ENCODE assay signal across 10 mouse cellular contexts in genomic region chr4:141641961-141642811, GRCm38 (mm10). TPM values are rescaled to one million over a fixed set of nuclear protein-coding genes. Genes with fewer than 3 reads are reported as not detected.
A peak's percentile ranks its signal among the peaks of the same experiment; 100 is the strongest.
DNase-seq lines count a peak whose midpoint lies in the region; ATAC-seq and TF ChIP-seq lines count a peak whose summit lies in the region.
"Had no signal": no experiment of that assay in that cellular context is flagged by ENCODE, and none has a peak within 500 bp of the region (broad histone marks: within the 10 kb centered on the region; RNA-seq: fewer than 3 reads in every experiment).

No protein-coding gene starts in this region.

- WGBS in hindbrain, embryonic 13.5 days: 92% methylated on average over 25 of the region's 25 CpGs
- WGBS in hindbrain, embryonic 11.5 days: 90% methylated on average over 25 of the region's 25 CpGs

- no peak for ATAC-seq in hindbrain, embryonic 13.5 days (ENCODE audit: low FRiP score)
- no peak for ATAC-seq in hindbrain, embryonic 11.5 days (ENCODE audit: low FRiP score)

- no peak for TF ChIP-seq CTCF in ES-Bruce4 (IDR thresholded peaks at IDR 0.05; ENCODE audit: low read depth, low read length)

- H3K27ac ChIP-seq in hindbrain, embryonic 13.5 days: peak overlapping the region; percentile 60
- H3K27ac ChIP-seq in hindbrain, embryonic 11.5 days (ENCODE audit: low read depth, low read length): no peak overlapping the region
- no peak overlapping the region for H3K27ac ChIP-seq in ES-Bruce4 (ENCODE audit: insufficient read depth, low read length)
- peak overlapping the region; percentile 29; the same call in 1 of the 2 replicates for H3K27ac ChIP-seq in brown adipose tissue, adult 24 weeks (replicated peaks; ENCODE audit: low read depth, low read length)

- peaks cover 16% of the 10 kb centered on the region for H3K4me1 ChIP-seq in hindbrain, embryonic 13.5 days (replicated peaks)
- H3K4me1 ChIP-seq in hindbrain, embryonic 11.5 days (replicated peaks; ENCODE audit: control insufficient read depth, insufficient read depth, low read length): no peaks in the 10 kb centered on the region
- H3K4me1 ChIP-seq in ES-Bruce4 (ENCODE audit: control insufficient read depth, insufficient read depth, low read length): no peaks in the 10 kb centered on the region
- peaks cover 12% of the 10 kb centered on the region for H3K4me1 ChIP-seq in brown adipose tissue, adult 24 weeks (ENCODE audit: control insufficient read depth, insufficient read depth, insufficient read length, low read length)

- no peaks in the 10 kb centered on the region for H3K9me3 ChIP-seq in hindbrain, embryonic 13.5 days
- H3K9me3 ChIP-seq in hindbrain, embryonic 11.5 days (ENCODE audit: control insufficient read depth, low read length): no peaks in the 10 kb centered on the region
- no peaks in the 10 kb centered on the region for H3K9me3 ChIP-seq in ES-Bruce4 (replicated peaks; ENCODE audit: control insufficient read depth, insufficient read depth, low read length, poor library complexity, severe bottlenecking)
- H3K9me3 ChIP-seq: forebrain, embryonic 13.5 days had no signal

- TF ChIP-seq EP300 in ES-Bruce4 (IDR thresholded peaks at IDR 0.05; ENCODE audit: insufficient read depth, low read depth, low read length): no peak

- no peak overlapping the region for H3K4me3 ChIP-seq in hindbrain, embryonic 13.5 days
- no peak overlapping the region for H3K4me3 ChIP-seq in hindbrain, embryonic 11.5 days (ENCODE audit: low read depth, low read length)
- H3K4me3 ChIP-seq in ES-Bruce4 (ENCODE audit: low read depth, low read length): 0 out of 2 replicates have a peak overlapping the region, but pooled peaks have one; percentile 2
- H3K4me3 ChIP-seq in brown adipose tissue, adult 24 weeks (ENCODE audit: insufficient read depth, low read depth, low read length): no peak overlapping the region
- H3K4me3 ChIP-seq: forebrain, embryonic 13.5 days had no signal

- DNase-seq in hindbrain, embryonic 11.5 days (ENCODE audit: low spot score): no peak
- DNase-seq in kidney, adult 9 months: peak; percentile 80
- no peak for DNase-seq in thymus, postnatal 0 days (ENCODE audit: low spot score)
- DNase-seq in ovary, postnatal 14 days (ENCODE audit: low spot score): no peak
- DNase-seq in testis, postnatal 14 days (ENCODE audit: low spot score): no peak
- DNase-seq: adrenal gland, adult 8-10 months had no signal

- TF ChIP-seq POLR2A in ES-Bruce4 (IDR thresholded peaks at IDR 0.05; ENCODE audit: insufficient read depth, low read length): no peak

- H3K36me3 ChIP-seq in hindbrain, embryonic 13.5 days: peaks cover 55% of the 10 kb centered on the region
- 0 out of 2 replicates have a peak, but pooled peaks cover 2% of the 10 kb centered on the region for H3K36me3 ChIP-seq in hindbrain, embryonic 11.5 days (ENCODE audit: control insufficient read depth, insufficient read depth, low read length)
- no peaks in the 10 kb centered on the region for H3K36me3 ChIP-seq in ES-Bruce4 (ENCODE audit: control insufficient read depth, insufficient read depth, low read length, poor library complexity, severe bottlenecking)

- H3K4me2 ChIP-seq in hindbrain, embryonic 13.5 days: no peak overlapping the region
- H3K4me2 ChIP-seq in hindbrain, embryonic 11.5 days (replicated peaks; ENCODE audit: low read depth, low read length): no peak overlapping the region
- H3K4me2 ChIP-seq: forebrain, embryonic 13.5 days had no signal

- no peaks in the 10 kb centered on the region for H3K27me3 ChIP-seq in hindbrain, embryonic 13.5 days
- no peaks in the 10 kb centered on the region for H3K27me3 ChIP-seq in hindbrain, embryonic 11.5 days (ENCODE audit: control insufficient read depth, insufficient read depth, low read length)
- no peaks in the 10 kb centered on the region for H3K27me3 ChIP-seq in ES-Bruce4 (ENCODE audit: control insufficient read depth, insufficient read depth, low read length, poor library complexity, severe bottlenecking)
- H3K27me3 ChIP-seq: forebrain, embryonic 13.5 days had no signal

- no peak overlapping the region for H3K9ac ChIP-seq in hindbrain, embryonic 13.5 days
- no peak overlapping the region for H3K9ac ChIP-seq in hindbrain, embryonic 11.5 days (ENCODE audit: low read depth, low read length)
- no peak overlapping the region for H3K9ac ChIP-seq in ES-Bruce4 (ENCODE audit: low read depth, poor library complexity, severe bottlenecking)
- H3K9ac ChIP-seq: forebrain, embryonic 13.5 days had no signal

RNA-seq across cellular contexts. Expression of gene Slc25a34, which starts 18.6 kb away (rescaled TPM):
- 0.26 TPM in 1 of 2 replicates, not detected in the other for polyA plus RNA-seq in hindbrain, embryonic 13.5 days (2015; fragmentation: Nextera tagmentation; extraction: Ambion mirVana)
- polyA plus RNA-seq in hindbrain, embryonic 11.5 days (2014; fragmentation: Nextera tagmentation; extraction: Ambion mirVana): not detected in 2 replicates
- polyA plus RNA-seq in ES-Bruce4 (2011; ENCODE audit: insufficient read depth, insufficient read length, low read depth, missing spikeins): 0.82 and 1.8 TPM in 2 replicates
- 4.5 and 12.7 TPM in 2 replicates for polyA plus RNA-seq in brown adipose tissue, adult 24 weeks (2012; ENCODE audit: insufficient read depth, insufficient read length, missing spikeins)
- polyA plus RNA-seq in thymus, postnatal 0 days (2015; fragmentation: Nextera tagmentation; extraction: Ambion mirVana): 0.08 TPM in 1 of 2 replicates, not detected in the other

RNA-seq across cellular contexts. Expression of gene Plekhm2, which starts 22.5 kb away (rescaled TPM):
- 6.9 and 8.2 TPM in 2 replicates for polyA plus RNA-seq in hindbrain, embryonic 13.5 days (2015; fragmentation: Nextera tagmentation; extraction: Ambion mirVana)
- polyA plus RNA-seq in hindbrain, embryonic 11.5 days (2014; fragmentation: Nextera tagmentation; extraction: Ambion mirVana): 2.5 and 3.0 TPM in 2 replicates
- 11.1 and 15.1 TPM in 2 replicates for polyA plus RNA-seq in ES-Bruce4 (2011; ENCODE audit: insufficient read depth, insufficient read length, low read depth, missing spikeins)
- 8.8 and 12.9 TPM in 2 replicates for polyA plus RNA-seq in brown adipose tissue, adult 24 weeks (2012; ENCODE audit: insufficient read depth, insufficient read length, missing spikeins)
- polyA plus RNA-seq in thymus, postnatal 0 days (2015; fragmentation: Nextera tagmentation; extraction: Ambion mirVana): 2.6 and 3.6 TPM in 2 replicates

RNA-seq across cellular contexts. Expression of gene Tmem82, which starts 23.8 kb away (rescaled TPM):
- 0.25 and 0.43 TPM in 2 replicates for polyA plus RNA-seq in hindbrain, embryonic 13.5 days (2015; fragmentation: Nextera tagmentation; extraction: Ambion mirVana)
- 0.33 and 0.52 TPM in 2 replicates for polyA plus RNA-seq in hindbrain, embryonic 11.5 days (2014; fragmentation: Nextera tagmentation; extraction: Ambion mirVana)
- 3.4 and 4.5 TPM in 2 replicates for polyA plus RNA-seq in ES-Bruce4 (2011; ENCODE audit: insufficient read depth, insufficient read length, low read depth, missing spikeins)
- 1.1 TPM in 1 of 2 replicates, not detected in the other for polyA plus RNA-seq in brown adipose tissue, adult 24 weeks (2012; ENCODE audit: insufficient read depth, insufficient read length, missing spikeins)
- 0.23 and 0.33 TPM in 2 replicates for polyA plus RNA-seq in thymus, postnatal 0 days (2015; fragmentation: Nextera tagmentation; extraction: Ambion mirVana)

RNA-seq across cellular contexts. Expression of gene Fblim1, which starts 36.3 kb away (rescaled TPM):
- 41.0 and 43.3 TPM in 2 replicates for polyA plus RNA-seq in hindbrain, embryonic 13.5 days (2015; fragmentation: Nextera tagmentation; extraction: Ambion mirVana)
- polyA plus RNA-seq in hindbrain, embryonic 11.5 days (2014; fragmentation: Nextera tagmentation; extraction: Ambion mirVana): 29.1 and 31.1 TPM in 2 replicates
- 73.8 and 76.6 TPM in 2 replicates for polyA plus RNA-seq in ES-Bruce4 (2011; ENCODE audit: insufficient read depth, insufficient read length, low read depth, missing spikeins)
- polyA plus RNA-seq in brown adipose tissue, adult 24 weeks (2012; ENCODE audit: insufficient read depth, insufficient read length, missing spikeins): 2.1 and 3.6 TPM in 2 replicates
- 2.4 and 3.9 TPM in 2 replicates for polyA plus RNA-seq in thymus, postnatal 0 days (2015; fragmentation: Nextera tagmentation; extraction: Ambion mirVana)

RNA-seq across cellular contexts. Expression of gene Rsc1a1, which starts 43.2 kb away (rescaled TPM):
- 0.44 and 2.8 TPM in 2 replicates for polyA plus RNA-seq in hindbrain, embryonic 13.5 days (2015; fragmentation: Nextera tagmentation; extraction: Ambion mirVana)
- 1.9 and 2.0 TPM in 2 replicates for polyA plus RNA-seq in hindbrain, embryonic 11.5 days (2014; fragmentation: Nextera tagmentation; extraction: Ambion mirVana)
- polyA plus RNA-seq in ES-Bruce4 (2011; ENCODE audit: insufficient read depth, insufficient read length, low read depth, missing spikeins): 4.1 TPM in 1 of 2 replicates, not detected in the other
- polyA plus RNA-seq in brown adipose tissue, adult 24 weeks (2012; ENCODE audit: insufficient read depth, insufficient read length, missing spikeins): 3.0 TPM in 1 of 2 replicates, not detected in the other
- not detected in 2 replicates for polyA plus RNA-seq in thymus, postnatal 0 days (2015; fragmentation: Nextera tagmentation; extraction: Ambion mirVana)

Comparison
In these comparisons a context has a peak if more than half of its experiments do, and no peak if none do; other contexts are left out.
1. H3K27ac ChIP-seq: peak in hindbrain, embryonic 13.5 days (single experiment) and brown adipose tissue, adult 24 weeks (single experiment); none in hindbrain, embryonic 11.5 days (single experiment) and ES-Bruce4 (single experiment).